Mouse (Mus musculus) liver, postnatal 0 days (tissue): Measurements from ENCODE around the gene Prom2.

Source experiments
- CTCF ChIP-seq: sonication (generic); IDR thresholded peaks from 2 replicates; pipeline ENCODE4 v1.5.1; 2016; ENCODE audit warnings: antibody characterized with exemption, low read depth
- EP300 ChIP-seq: IDR thresholded peaks from 2 replicates; pipeline ENCODE4 v1.6.1; 2016; ENCODE audit warnings: antibody characterized with exemption, low read depth, mild to moderate bottlenecking

GRCm38 (mm10) chr2:127518831-127519230, 22.4 kb downstream of the Prom2 start:
- TF ChIP-seq EP300 (no peak), CTCF (no peak)
